Mouse (Mus musculus): ENCODE measurements around the gene Rad51b. TPM values are rescaled to one million over a fixed set of nuclear protein-coding genes. Genes with fewer than 3 reads are reported as not detected.

Rad51b gene
- total RNA-seq, 2 experiments from 2014 or later, result 0.62 to 0.64 TPM

DNA sequence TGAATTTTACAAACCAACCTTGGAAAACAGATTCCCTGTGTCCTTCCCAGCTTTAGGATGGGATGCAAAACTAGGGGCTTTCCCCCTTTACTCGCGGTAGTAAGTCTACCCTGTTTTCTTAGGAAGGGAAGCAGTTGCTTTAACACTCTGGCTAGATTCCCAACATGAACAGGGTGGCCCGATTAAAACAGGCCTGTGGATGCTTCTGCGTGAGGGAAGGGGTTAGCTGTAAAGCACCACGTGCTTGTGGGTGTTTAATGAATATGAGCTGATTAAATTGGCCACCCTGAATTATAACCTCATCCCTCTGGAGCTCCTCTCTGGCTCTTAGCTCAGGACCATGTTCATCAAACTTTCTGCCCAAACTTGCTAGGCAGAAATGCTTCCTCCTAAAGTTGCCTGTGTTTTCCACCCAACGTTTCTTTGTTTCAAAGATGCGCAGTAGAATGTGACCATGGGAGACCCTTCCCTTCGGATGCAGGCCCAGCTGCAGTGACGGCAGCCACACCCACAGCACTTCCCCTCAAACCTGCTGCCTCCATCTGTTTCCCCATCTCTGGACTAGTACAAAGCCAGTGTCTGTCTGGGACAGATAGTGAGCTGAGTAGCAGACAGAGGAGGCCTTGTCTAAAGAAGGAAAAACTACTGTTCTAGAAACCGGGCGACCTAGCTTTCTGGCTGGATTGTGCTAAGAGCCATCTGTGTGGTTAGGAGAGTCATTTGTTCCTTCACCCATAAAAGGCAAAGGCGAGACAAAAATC is 435.5 kb downstream of the Rad51b start:
- peak in 1 of 2 experiments; percentile 51 for DNase-seq

DNA sequence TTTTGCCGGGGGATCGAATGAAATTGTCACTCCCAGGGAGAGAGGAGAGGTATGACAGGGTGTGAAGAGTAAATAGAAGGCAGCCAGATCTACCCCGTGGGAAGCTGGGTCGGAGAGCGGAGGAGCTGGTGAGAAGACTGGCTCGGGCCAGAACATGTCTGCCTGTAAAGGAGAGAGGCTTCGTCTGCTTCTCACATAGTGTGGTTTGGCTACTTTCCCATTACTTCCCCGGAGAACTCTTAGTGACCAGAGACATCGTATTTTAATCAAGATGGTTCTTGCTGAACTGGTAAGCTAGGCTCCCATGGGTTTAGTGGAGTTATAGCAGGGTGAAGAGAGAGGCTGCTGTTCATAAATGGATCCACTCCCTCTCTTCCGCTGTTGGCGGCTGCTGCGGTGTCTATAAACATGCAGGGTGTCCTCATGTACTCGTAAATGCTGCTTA is 438.3 kb downstream of the Rad51b start:
- DNase-seq, result peak; percentile 57 to 62

DNA sequence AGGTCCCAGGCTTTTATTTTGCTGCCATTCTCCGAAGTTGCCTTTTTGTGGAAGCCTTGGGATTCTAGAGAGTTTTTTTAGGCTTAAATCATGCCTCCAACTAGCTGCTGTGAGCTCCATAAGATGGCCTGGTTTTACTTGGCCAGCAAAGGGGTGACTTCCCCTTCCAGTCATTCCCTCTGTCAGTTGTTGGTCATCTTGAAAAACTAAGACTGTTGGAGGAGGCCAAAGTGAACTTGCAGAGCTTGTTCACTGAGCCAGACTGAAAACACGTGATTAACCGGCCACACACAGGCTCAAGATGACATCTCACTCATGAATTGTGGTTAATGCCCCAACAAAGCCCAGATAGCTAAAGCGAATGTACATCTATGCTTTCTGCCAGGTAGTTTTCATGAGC is 438.8 kb downstream of the Rad51b start:
- DNase-seq, result peak in 1 of 2 experiments; percentile 50

DNA sequence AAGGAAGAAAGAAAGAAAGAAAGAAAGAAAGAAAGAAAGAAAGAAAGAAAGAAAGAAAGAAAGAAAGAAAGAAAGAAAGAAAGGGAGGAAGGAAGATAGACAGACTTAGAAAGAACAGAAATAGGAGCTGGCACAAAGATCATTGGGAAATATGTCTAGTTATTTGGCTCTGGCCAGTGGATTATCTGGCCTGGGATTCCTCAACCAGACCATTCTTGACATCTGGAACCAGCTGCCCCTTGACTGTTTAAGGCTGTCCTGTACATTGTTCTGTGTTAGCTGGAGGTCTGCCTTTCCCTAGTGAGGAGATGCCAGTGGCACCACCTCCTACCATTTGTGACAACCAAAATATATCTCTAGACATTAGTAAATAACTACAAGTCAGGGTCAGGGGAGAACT is 441.6 kb downstream of the Rad51b start:
- peak in 1 of 2 experiments; percentile 37 for DNase-seq

DNA sequence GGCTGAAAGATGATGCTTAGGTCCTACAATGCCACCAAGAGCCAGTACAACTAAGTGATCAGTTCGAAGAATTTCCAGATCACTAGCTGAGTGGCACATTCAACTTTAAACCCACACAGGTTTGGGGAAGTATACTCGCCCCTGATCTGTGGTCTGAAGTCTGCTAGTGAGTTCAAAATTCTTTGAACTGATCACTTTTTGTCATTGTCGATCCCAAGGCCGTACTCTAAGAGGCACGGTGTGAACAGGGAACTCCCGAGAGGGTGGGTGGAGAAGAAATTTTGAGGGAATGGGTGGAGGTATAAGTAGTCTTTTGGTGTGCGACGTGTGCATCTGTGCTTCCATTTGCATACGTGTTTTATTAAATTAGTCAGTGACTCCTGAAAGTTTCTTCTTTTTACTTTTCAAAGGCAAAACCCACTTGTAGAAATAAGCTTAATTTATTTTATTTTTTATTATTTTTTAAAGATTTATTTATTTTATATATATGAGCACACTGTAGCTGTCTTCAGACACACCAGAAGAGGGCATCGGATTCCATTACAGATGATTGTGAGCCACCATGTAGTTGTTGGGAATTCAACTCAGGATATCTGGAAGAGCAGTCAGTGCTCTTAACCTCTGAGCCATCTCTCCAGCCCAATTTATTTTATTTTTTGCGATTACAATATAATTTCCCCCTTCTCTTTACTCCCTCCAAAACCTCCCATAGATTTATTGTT is 443.0 kb downstream of the Rad51b start:
- DNase-seq, result no peak

DNA sequence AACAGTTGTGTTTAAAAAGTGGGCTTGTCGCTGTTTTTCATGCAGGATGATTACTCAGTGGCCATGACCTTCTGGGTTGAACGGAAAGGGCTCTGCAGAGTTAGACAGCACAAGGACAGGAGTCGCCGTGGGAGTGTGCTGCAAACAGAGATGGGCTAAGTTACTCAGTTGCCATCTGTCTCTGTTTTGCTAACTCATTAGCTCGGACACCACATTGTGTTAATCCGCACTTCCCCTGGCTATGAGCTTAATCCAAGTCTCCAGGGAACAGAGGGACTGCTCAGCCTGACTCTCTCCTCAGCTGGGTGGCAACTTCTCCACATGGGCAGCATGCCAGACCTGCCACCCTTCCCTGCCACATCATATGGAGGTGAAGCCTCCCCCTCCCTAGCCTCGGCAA is 445.1 kb downstream of the Rad51b start:
- no peak for DNase-seq

DNA sequence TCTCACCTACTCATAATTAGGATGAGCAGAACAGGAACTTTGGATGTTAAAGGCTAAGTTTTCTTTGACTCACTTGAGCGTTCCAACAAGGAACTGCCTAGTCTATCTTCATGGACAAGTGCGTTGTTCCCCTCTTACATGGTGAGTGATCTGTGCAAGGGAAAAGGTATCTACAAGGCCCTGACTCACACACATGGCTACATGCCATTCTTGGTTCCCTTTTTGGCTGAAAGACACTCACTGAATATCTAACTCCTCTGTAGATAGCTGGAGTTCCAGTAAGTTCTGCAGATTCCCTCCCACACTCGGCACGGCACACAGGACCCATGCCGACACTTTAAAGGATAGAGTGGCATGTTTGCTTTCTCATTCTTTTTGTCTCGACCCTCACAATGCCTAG is 447.0 kb downstream of the Rad51b start:
- peak in 1 of 2 experiments; percentile 72 for DNase-seq

DNA sequence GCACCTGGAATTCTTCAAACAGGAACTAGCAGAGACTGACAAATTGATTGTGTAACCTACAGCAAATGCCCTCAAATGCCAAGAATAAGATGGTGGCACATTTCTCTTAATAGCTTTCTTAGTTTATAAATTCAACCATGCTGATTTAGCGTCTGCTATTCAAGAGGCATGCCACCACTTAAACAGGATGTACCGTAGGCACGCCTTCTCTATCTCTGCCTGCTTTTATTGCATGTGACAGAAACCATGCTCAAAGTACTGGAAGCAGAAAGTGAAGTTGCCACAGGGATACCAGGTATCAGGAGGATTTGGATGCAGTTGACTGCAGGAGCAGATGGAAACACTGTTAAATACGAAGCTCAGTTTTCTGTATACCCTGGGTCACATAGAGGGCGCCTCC is 448.1 kb downstream of the Rad51b start:
- DNase-seq, result no peak

DNA sequence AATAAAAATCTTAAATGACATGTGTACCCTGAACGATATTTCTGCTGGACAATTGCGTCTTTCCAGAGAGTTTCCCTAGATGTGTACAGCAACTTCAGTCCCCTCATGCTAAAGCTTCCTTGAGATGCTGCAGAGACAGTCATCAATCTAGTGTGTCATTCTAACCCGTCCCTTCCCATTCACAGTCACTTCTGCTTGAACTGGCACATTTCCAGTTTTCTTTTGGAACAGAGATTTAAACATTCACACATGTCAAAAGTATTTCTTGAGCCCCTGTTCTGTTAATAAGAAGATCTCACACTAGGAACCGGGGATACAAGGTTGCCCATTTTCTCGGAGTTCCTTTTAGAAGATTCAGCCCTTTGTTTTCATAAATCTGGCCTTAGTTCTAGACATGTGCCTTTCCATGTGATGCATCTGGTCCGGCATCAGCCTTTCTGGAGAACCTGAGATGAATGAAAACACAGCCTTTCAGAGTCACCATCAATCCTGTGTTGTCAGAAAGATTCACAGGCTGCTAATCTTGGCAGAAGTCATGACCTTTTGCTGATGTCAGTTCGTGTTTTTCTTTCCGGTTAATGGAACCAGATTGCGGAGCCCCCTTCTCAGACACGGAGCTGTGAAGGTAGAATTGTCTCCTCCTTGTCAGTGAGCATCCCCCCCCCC is 448.9 kb downstream of the Rad51b start:
- DNase-seq, result no peak

DNA sequence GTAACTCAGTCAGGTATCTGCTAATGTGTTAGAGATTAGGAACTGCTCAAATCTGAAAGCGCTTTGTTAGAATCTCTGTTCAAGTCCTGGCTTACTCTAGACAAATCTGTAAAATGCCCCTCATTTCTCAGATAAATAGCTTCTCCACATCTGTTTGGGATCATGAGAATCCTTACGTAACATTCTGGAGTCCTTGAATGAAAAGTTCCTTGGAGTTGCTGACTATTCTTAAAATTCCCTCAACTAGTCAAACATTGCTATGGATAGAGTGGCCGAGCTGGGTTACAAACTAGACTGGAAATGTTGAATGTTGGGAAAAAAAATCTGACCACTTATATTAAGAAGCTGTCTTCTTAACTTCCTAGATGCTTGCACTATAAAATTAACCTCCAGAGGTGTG is 450.5 kb downstream of the Rad51b start:
- DNase-seq, result no peak

DNA sequence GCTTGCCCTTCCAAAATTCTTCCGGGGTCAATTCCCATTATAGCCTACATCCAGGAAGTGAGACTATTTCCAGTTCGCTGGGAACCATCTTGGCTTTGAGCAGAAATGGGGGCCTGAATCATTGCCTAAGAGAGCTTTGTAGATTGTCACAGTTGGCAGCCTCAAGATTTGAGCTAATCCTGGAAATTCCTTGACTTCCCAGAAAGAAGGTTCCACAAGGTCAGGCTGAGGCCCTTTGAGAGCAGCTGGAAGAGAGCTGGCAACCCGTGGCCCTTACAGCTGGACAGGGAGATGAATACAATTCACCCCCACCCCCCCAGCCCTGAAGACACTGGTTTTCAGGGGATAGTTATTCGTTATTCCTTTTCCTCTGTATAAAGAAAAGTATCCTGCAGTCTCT is 451.8 kb downstream of the Rad51b start:
- peak; percentile 61 to 73 for DNase-seq

DNA sequence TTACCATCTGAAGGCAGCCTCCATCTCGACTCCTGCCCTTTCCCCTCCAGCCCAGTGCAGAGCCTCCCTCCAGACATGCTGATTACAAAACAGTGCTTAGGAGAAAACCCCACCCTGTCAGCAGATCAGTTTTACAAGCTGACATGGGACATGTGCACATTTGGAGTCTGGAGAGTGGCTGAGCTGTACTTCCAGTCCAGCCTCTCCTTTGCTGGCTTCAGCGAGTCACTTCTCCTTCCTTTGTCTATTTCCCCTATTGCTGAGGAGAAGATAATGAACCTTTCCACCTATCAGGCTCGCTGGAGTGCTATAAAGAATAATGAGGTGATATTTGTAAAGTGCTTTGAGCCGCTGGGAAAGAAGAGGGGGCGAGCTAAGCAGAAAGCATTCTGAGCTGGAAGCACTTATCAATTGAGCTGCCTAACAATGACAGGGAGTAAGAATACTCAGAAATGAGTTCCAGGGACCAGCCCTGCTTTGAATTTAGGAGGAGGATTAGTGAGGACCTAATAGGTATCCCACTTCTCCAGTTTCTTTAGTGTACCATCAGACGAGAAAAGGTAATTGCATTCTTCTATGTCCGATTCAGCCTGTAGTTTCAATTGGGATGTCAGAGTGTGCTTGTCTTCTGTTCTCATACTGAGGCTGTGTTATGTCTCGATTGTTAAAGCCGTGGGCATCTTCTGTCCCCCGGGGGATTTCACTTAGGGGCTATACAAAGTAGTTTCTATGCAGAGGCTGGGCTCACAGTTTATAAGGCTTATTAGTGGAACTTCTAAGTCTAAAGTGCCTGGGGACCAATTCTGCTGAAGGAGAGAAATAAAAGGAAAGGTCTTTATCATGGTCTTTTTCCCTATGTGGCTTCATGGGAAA is 453.4 kb downstream of the Rad51b start:
- peak; percentile 75 to 88 for DNase-seq

DNA sequence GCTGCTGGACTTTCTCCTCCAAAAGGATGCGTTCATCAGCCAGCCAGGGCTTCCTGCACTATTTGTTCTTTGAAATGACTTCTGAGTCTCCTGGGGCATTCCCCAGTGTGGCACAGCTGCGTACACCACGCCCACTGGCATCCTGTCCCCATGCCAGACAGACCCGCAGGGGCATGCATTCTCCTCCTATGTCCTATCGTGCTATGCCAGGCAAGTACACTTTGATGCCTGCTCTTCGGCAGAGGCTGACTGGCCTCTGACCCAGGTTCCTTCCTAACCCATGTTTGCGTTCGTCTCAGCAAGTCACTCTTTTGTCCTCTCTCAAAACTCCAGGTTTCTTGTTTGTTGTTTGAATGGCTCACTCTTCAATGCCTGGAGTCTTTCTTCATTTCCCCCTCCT is 454.7 kb downstream of the Rad51b start:
- peak; percentile 59 to 80 for DNase-seq

DNA sequence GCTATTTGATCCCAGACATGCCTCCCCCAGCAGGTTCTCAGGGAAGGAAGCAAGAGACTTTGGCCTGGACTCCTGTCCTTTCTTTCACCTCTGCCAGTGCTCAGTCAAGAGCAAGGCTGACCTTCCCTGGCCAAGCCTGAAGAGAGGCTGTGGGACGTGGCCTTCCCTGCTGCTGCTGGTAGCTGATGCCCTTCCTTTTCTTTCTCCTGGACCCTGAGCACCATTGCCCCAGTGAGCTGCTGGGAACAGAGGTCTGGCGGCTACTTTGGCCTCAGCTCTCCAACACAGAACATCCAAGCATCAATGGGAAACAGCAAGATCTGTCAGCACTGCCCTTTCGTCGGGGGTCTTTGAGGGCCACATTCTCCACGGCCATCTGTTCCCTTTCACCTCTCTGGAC is 455.1 kb downstream of the Rad51b start:
- DNase-seq, result no peak

DNA sequence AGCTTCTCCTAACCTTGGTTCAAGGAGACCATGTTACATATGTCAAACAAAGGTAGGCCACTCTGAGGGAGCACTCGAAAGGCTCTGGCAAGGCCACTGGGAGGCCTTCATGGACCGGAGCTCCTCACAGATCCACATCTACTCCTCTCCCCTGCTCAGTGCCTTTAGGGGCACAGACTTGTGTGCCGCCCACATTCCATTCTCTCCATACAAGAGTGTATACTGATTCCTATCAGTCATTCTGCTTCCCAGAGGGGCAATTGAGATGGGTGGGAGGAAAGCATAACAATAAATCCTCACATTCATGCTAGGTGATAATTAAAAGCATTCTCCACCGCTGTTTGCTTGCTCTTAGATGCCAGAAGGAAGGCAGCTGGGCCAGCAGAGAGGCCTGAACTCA is 458.5 kb downstream of the Rad51b start:
- DNase-seq, result no peak

DNA sequence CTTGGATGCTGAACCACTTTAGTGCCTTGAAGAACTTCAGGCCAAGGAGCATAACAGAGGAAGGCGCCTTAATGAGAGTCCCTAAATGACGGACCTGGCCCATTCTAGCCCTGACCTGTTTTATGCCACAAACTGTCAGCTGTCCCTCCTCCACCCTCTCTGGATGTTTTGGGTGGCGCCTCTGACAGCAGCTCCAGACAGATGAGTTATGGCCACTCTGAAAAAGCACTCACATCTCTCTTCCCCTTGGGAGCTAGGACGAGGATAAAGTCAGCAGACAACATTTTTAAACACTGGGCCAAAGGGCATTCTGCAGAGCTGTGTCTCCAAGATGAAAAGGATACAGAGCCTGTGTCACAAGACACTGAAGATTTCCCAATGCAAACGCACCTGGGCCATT is 459.3 kb downstream of the Rad51b start:
- DNase-seq, result no peak

DNA sequence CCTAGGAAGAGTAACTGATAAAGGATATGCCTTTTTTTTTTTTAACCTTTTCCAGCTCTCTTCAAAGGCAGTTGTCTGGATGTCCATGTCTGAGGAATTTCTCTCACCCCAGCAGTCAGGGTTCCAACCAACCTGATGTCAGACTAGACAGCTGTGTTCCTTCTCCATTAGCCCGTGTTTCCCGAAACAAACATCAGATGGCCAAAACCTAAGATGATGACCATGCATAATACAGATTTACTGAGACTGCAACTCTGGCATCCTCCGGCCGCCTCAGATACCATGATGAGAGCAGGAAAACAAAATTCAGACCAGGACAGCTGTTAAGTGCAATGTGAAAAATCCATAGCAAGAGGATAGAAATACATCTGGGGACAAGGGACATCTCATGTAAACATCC is 460.7 kb downstream of the Rad51b start:
- peak in 1 of 2 experiments; percentile 57 for DNase-seq

DNA sequence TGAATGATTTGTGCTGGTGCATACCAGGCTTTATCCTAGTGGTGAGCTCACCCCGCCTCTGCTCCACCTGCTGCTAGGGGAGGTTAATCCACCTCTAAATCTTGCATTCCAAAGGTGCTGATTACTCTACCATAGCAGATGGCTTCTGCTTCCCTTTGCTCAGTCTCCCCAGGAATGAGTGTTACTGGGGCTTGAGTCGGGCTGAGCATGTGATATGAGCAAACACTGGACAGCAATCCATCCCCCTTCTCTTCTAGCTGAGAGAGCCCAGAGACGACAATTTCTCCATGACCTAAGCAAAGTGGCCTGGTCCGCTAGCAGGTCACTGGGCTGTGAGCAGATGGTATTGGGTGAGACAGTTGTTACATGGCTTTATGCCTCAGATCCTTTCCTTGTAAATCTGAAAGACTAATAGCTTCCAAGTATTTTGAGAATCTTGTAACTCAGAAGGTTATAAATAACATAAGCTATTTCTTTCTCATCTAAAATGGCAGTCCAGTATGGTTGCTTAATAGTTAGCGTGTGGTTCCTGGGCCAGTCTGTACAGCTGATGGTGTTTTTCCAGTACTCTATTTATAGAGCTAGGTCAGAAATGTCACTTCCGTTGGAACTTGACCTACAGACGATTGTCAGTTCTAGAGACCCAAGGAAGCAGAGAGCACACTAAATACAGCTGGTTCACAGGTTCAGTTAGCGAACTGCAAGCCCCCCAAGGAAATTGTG is 462.3 kb downstream of the Rad51b start:
- DNase-seq, result peak; percentile 49 to 59

DNA sequence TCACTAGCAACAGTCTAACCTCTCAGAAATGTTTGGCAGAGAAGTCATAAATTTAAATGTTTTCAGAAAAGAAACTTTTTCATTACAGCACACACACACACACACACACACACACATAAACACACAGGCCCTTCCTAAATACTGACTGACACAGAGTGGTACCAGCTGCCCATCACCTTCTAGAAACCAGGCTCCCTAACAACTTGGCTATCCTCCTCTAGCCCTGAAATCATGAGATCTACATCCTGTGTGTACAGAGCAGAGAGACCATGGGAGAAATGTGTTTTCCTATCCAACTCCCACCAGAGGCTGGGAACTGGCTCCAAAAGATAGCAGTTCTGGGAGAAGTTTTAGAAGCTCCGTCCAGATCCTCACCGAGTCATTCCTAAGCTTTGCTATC is 464.1 kb downstream of the Rad51b start:
- peak; percentile 53 to 67 for DNase-seq

DNA sequence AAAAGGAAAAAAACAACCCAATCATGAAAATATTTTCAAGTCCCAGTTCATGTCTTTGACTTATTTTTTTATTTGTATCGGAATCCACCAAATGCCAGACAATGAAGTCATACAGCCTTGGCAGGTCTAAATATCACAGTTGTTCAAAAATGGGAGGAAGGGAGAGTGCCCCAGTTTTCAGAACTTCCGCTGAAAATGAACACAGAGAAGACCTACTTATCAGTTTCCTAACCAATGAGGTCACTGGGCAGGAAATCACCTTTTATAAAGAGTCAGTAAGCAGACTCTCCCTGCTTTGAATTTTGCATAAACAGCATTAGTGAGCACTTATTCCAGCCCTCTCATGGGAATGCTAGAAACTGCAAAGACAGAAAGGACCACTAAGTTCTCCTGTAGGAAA is 465.0 kb downstream of the Rad51b start:
- DNase-seq, result peak; percentile 38 to 58

DNA sequence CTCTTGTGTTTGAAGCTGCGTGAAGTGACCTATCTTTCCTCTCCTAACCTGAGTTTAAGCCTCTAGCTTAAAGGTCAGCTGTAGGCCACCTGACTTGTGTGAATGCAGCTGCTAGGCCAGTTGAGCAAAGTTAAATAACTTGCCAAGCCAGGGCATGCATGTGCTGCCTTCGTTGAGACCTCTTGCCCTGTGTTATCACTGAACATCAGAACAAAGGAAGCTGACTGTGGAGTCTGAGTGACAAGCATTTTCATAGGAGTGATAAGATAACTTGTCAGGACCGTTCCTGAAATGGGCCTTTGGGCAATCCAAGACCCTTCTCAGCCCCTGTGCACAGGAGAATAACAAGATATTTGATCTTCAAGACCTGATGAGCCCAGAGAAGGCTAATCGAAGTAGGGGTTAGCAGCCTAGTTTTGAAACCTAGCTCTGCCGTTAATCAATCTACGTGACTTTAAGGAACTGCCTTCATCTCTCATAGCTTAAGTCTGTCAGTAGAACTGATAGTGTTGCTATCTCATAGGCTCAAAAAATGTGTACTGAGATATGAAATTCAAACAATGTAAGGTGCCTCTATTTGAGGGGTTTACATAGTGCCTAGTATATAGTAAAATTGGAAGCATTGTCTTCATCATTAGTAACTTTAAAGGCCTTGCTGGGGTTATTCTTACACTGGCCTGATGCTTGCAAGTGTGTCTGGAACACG is 465.6 kb downstream of the Rad51b start:
- no peak for DNase-seq
